Mouse (Mus musculus) liver, embryonic 14.5 days (tissue): ENCODE measurements around the gene Lmntd1. TPM values are rescaled to one million over a fixed set of nuclear protein-coding genes. Genes with fewer than 3 reads are reported as not detected.

Source experiments
- ATAC-seq: fragments of 200-750 bp; cut with Nextera tagmentation; 2 replicates; pipeline ENCODE4 v1.8.0; 2017; ENCODE audit warnings: moderate number of reproducible peaks, mild to moderate bottlenecking, moderate library complexity; ENCODE audit not compliant: insufficient read depth
- DNase-seq, 3 experiments: peaks; one replicate each; pipeline ENCODE4 v3.0.0-alpha.2; 2012 to 2013; ENCODE audit warnings: low read depth in 3 of 3, low spot score in 3 of 3
- H3K27ac ChIP-seq: fragments of 300-500 bp; sonication (generic); 2 replicates; pipeline ENCODE4 v1.5.1; 2014; ENCODE audit warnings: moderate library complexity, mild to moderate bottlenecking, control low read depth, inconsistent platforms
- H3K27me3 ChIP-seq: fragments of 300-500 bp; sonication (generic); 2 replicates; pipeline ENCODE4 v1.6.1; 2014; ENCODE audit warnings: mild to moderate bottlenecking, low read length, moderate library complexity; ENCODE audit not compliant: control insufficient read depth, insufficient read depth
- H3K36me3 ChIP-seq: fragments of 300-500 bp; sonication (generic); replicated peaks from 2 replicates; pipeline ENCODE4 v1.6.1; 2014; ENCODE audit warnings: low read depth; ENCODE audit not compliant: control insufficient read depth, insufficient read depth
- H3K4me1 ChIP-seq, 2 experiments: fragments of 200-500 bp in 1 of 2; fragments of 300-500 bp in 1 of 2; sonication (generic) in 1 of 2; replicated peaks; 2 replicates each; pipeline ENCODE4 v1.6.1; 2012 to 2014; ENCODE audit warnings: antibody characterized with exemption in 1 of 2, inconsistent platforms in 1 of 2, low read length in 1 of 2; ENCODE audit not compliant: control insufficient read depth in 2 of 2, insufficient read depth in 2 of 2
- H3K4me2 ChIP-seq: fragments of 300-500 bp; sonication (generic); 2 replicates; pipeline ENCODE4 v1.6.1; 2014; ENCODE audit warnings: low read depth, mild to moderate bottlenecking, control low read depth, moderate library complexity
- H3K4me3 ChIP-seq, 2 experiments: fragments of 200-500 bp in 1 of 2; fragments of 300-500 bp in 1 of 2; sonication (generic) in 1 of 2; 2 replicates each; pipeline ENCODE4 v1.5.1; 2012 to 2014; ENCODE audit warnings: low read depth in 2 of 2, low read length in 2 of 2, mild to moderate bottlenecking in 2 of 2, control low read depth in 1 of 2, inconsistent platforms in 1 of 2, moderate library complexity in 1 of 2; ENCODE audit not compliant: insufficient read depth in 1 of 2
- H3K9ac ChIP-seq: fragments of 300-500 bp; sonication (generic); replicated peaks from 2 replicates; pipeline ENCODE4 v1.6.1; 2014; ENCODE audit warnings: mild to moderate bottlenecking, control low read depth, moderate library complexity
- H3K9me3 ChIP-seq: fragments of 300-500 bp; sonication (generic); 2 replicates; pipeline ENCODE4 v1.6.1; 2016; ENCODE audit warnings: low read length, mixed read lengths; ENCODE audit not compliant: control insufficient read depth
- CTCF ChIP-seq: IDR thresholded peaks from 2 replicates; pipeline ENCODE4 v1.5.1; 2016; ENCODE audit warnings: antibody characterized with exemption, low read depth, control low read depth
- EP300 ChIP-seq: IDR thresholded peaks from 2 replicates; pipeline ENCODE4 v1.6.1; 2016; ENCODE audit warnings: antibody characterized with exemption, low read depth
- WGBS: fragments of 180-500 bp; shearing (Covaris S2); extraction: QIAGEN DNeasy Blood & Tissue Kit; methylation state at CpG from one replicate; pipeline ENCODE4 v1.1.7; 2014; ENCODE audit not compliant: insufficient replicate concordance; 5-methylcytosine and 5-hydroxymethylcytosine counted together
- polyA plus RNA-seq, 2 experiments: library from polyadenylated mRNA; depleted of rRNA in 1 of 2; stranded (reverse) in 1 of 2; unstranded in 1 of 2; fragments of >200 nt; fragmentation: Nextera tagmentation in 1 of 2; extraction: Ambion mirVana in 1 of 2; gene quantifications; 2 replicates each; pipeline versions ENCODE4 v1.2.1 to v1.2.3; 2012 to 2014

The Lmntd1 gene
- polyA plus RNA-seq, 2 experiments: 0.02 TPM; not detected in 1

- 75% methylated on average over 9 of the region's 9 CpGs for WGBS
Measured at GRCm38 (mm10) chr6:145421666-145422065, 192.5 kb downstream of the Lmntd1 start.

GRCm38 (mm10) chr6:145420407-145420806 lies 193.7 kb downstream of the Lmntd1 start:
- ATAC-seq (no peak), DNase-seq (no peak)
- 48% methylated on average over 4 of the region's 4 CpGs for WGBS

More at GRCm38 (mm10) chr6:145421666-145422065, 192.5 kb downstream of the Lmntd1 start:
- Histone ChIP-seq H3K9ac (no peak overlapping the region), H3K4me3 (no peak overlapping the region), H3K27me3 (no peaks in the 10 kb centered on the region), H3K27ac (no peak overlapping the region), H3K4me1 (no peaks in the 10 kb centered on the region), H3K4me2 (no peak overlapping the region), H3K9me3 (no peaks in the 10 kb centered on the region), H3K36me3 (no peaks in the 10 kb centered on the region)
- ATAC-seq (no peak), DNase-seq (no peak)
- TF ChIP-seq CTCF (no peak), EP300 (no peak)

GRCm38 (mm10) chr6:145418856-145419255 lies 195.3 kb downstream of the Lmntd1 start:
- ATAC-seq: no peak
- 72% methylated on average over 5 of the region's 5 CpGs for WGBS
- Histone ChIP-seq H3K9ac (no peak overlapping the region), H3K36me3 (no peaks in the 10 kb centered on the region), H3K4me2 (no peak overlapping the region), H3K27me3 (no peaks in the 10 kb centered on the region), H3K27ac (no peak overlapping the region), H3K9me3 (no peaks in the 10 kb centered on the region), H3K4me3 (no peak overlapping the region), H3K4me1 (no peaks in the 10 kb centered on the region)
- no peak for DNase-seq
- TF ChIP-seq EP300: no peak
- TF ChIP-seq CTCF: no peak

More at GRCm38 (mm10) chr6:145420407-145420806, 193.7 kb downstream of the Lmntd1 start:
- Histone ChIP-seq H3K4me1 (no peaks in the 10 kb centered on the region), H3K27me3 (no peaks in the 10 kb centered on the region), H3K4me2 (no peak overlapping the region), H3K27ac (no peak overlapping the region), H3K4me3 (no peak overlapping the region), H3K9me3 (no peaks in the 10 kb centered on the region), H3K36me3 (no peaks in the 10 kb centered on the region), H3K9ac (no peak overlapping the region)
- no peak for TF ChIP-seq EP300
- TF ChIP-seq CTCF: peak; percentile 71

GRCm38 (mm10) chr6:145417720-145418440 lies 196.2 kb downstream of the Lmntd1 start:
- no peaks in the 10 kb centered on the region for H3K27me3 ChIP-seq
- TF ChIP-seq EP300: no peak
- TF ChIP-seq CTCF: no peak
- no peaks in the 10 kb centered on the region for H3K4me1 ChIP-seq
- no peaks in the 10 kb centered on the region for H3K36me3 ChIP-seq
- no peak overlapping the region for H3K4me2 ChIP-seq
- no peak overlapping the region for H3K27ac ChIP-seq
- no peaks in the 10 kb centered on the region for H3K9me3 ChIP-seq
- no peak overlapping the region for H3K4me3 ChIP-seq
- DNase-seq (no peak), ATAC-seq (no peak)
- WGBS: 49% methylated on average over 8 of the region's 8 CpGs
- H3K9ac ChIP-seq: no peak overlapping the region

GRCm38 (mm10) chr6:145417014-145417719 lies 197.0 kb downstream of the Lmntd1 start:
- Histone ChIP-seq H3K4me1 (no peaks in the 10 kb centered on the region), H3K27me3 (no peaks in the 10 kb centered on the region), H3K9me3 (no peaks in the 10 kb centered on the region), H3K4me3 (no peak overlapping the region), H3K4me2 (no peak overlapping the region), H3K9ac (no peak overlapping the region), H3K36me3 (no peaks in the 10 kb centered on the region), H3K27ac (no peak overlapping the region)
- ATAC-seq: no peak
- DNase-seq: no peak
- WGBS: 50% methylated on average over 16 of the region's 16 CpGs
- peak; percentile 80 for TF ChIP-seq CTCF
- no peak for TF ChIP-seq EP300
